Mouse (Mus musculus) myocyte (in vitro differentiated cells): ENCODE measurements around the gene Mrps34.

ENCODE experiments used
- CEBPB ChIP-seq: IDR thresholded peaks from 2 replicates; pipeline ENCODE4 v1.6.1; 2011; ENCODE audit warnings: mild to moderate bottlenecking, moderate library complexity; ENCODE audit not compliant: poor library complexity, insufficient read depth, severe bottlenecking
- E2F4 ChIP-seq: IDR thresholded peaks from one replicate; pipeline ENCODE4 v1.6.1; 2011; ENCODE audit warnings: mild to moderate bottlenecking, control low read depth, moderate library complexity; ENCODE audit not compliant: insufficient read depth
- MAX ChIP-seq: IDR thresholded peaks from one replicate; pipeline ENCODE4 v1.6.1; 2011; ENCODE audit warnings: low read depth, mild to moderate bottlenecking, control low read depth
- MYOD1 ChIP-seq, 3 experiments: IDR thresholded peaks; one replicate each; pipeline ENCODE4 v1.6.1; 2011; ENCODE audit warnings: control low read depth in 2 of 3, low read depth in 2 of 3, mild to moderate bottlenecking in 2 of 3, moderate library complexity in 1 of 3; ENCODE audit not compliant: insufficient read length in 2 of 3, control insufficient read depth in 1 of 3
- MYOG ChIP-seq, 3 experiments: IDR thresholded peaks; one replicate each; pipeline ENCODE4 v1.6.1; 2011; ENCODE audit warnings: control low read depth in 2 of 3, low read depth in 2 of 3, mild to moderate bottlenecking in 2 of 3; ENCODE audit not compliant: insufficient read length in 2 of 3, control insufficient read depth in 1 of 3, insufficient read depth in 1 of 3
- POLR2A ChIP-seq: IDR thresholded peaks from one replicate; pipeline ENCODE4 v1.6.1; 2011; ENCODE audit warnings: low read depth, mild to moderate bottlenecking, control low read depth, moderate library complexity; ENCODE audit not compliant: insufficient read length
- POLR2AphosphoS2 ChIP-seq: IDR thresholded peaks from one replicate; pipeline ENCODE4 v1.6.1; 2011; ENCODE audit warnings: low read depth, control low read depth; ENCODE audit not compliant: insufficient read length
- REST ChIP-seq: IDR thresholded peaks from one replicate; pipeline ENCODE4 v1.6.1; 2011; ENCODE audit warnings: mild to moderate bottlenecking, control low read depth, moderate library complexity; ENCODE audit not compliant: insufficient read depth, insufficient read length
- SRF ChIP-seq: IDR thresholded peaks from one replicate; pipeline ENCODE4 v1.6.1; 2011; ENCODE audit warnings: low read depth; ENCODE audit not compliant: control insufficient read depth, insufficient read length
- TCF12 ChIP-seq: IDR thresholded peaks from one replicate; pipeline ENCODE4 v1.6.1; 2011; ENCODE audit warnings: mild to moderate bottlenecking, control low read depth; ENCODE audit not compliant: poor library complexity, insufficient read depth, severe bottlenecking
- USF1 ChIP-seq: IDR thresholded peaks from one replicate; pipeline ENCODE4 v1.6.1; 2011; ENCODE audit warnings: low read depth, mild to moderate bottlenecking, control low read depth, moderate library complexity

- no peak for TF ChIP-seq USF1
- TF ChIP-seq REST, result no peak
- no peak for TF ChIP-seq POLR2A
- no peak for TF ChIP-seq E2F4
- no peak for TF ChIP-seq SRF
- no peak for TF ChIP-seq MYOG (IDR thresholded peaks at IDR 0.05; ENCODE audit: control insufficient read depth in 1 of 3, insufficient read depth in 1 of 3, insufficient read length in 2 of 3, low read depth in 2 of 3)
- no peak for TF ChIP-seq CEBPB
- no peak for TF ChIP-seq TCF12
- TF ChIP-seq MAX, result no peak
- no peak for TF ChIP-seq POLR2AphosphoS2
- TF ChIP-seq MYOD1 (IDR thresholded peaks at IDR 0.05; ENCODE audit: control insufficient read depth in 1 of 3, insufficient read length in 2 of 3, low read depth in 2 of 3), result no peak
These were observed 43.4 kb upstream of the Mrps34 start for GRCm38 (mm10) chr17:24851381-24852125.
